Mouse (Mus musculus) kidney, adult 2 months (tissue): ENCODE results near the gene Psg17. TPM values are rescaled to one million over a fixed set of nuclear protein-coding genes. Genes with fewer than 3 reads are reported as not detected.
"Not testable (repeated sequence)": the region's sequence is repeated elsewhere in the genome, so short reads cannot be mapped to it uniquely, and the experiment has no call there.

ENCODE experiments used
- DNase-seq: peaks from one replicate; pipeline ENCODE4 v3.0.0; 2021
- H3K27ac ChIP-seq: fragments of 200-500 bp; 2 replicates; pipeline ENCODE4 v1.5.1; 2012; ENCODE audit warnings: low read depth, low read length, control low read depth, inconsistent platforms; ENCODE audit not compliant: insufficient read depth
- H3K27me3 ChIP-seq: fragments of 200-500 bp; replicated peaks from 2 replicates; pipeline ENCODE4 v1.6.1; 2012; ENCODE audit warnings: mild to moderate bottlenecking, moderate library complexity, low read length, inconsistent platforms; ENCODE audit not compliant: control insufficient read depth, insufficient read depth
- H3K36me3 ChIP-seq: fragments of 200-500 bp; 2 replicates; pipeline ENCODE4 v1.6.1; 2012; ENCODE audit warnings: mild to moderate bottlenecking, moderate library complexity, low read length, inconsistent platforms; ENCODE audit not compliant: control insufficient read depth, insufficient read depth
- H3K4me1 ChIP-seq: fragments of 200-500 bp; 2 replicates; pipeline ENCODE4 v1.6.1; 2011; ENCODE audit warnings: low read length; ENCODE audit not compliant: control insufficient read depth, insufficient read depth
- H3K4me3 ChIP-seq: fragments of 200-500 bp; 2 replicates; pipeline ENCODE4 v1.5.1; 2011; ENCODE audit warnings: mild to moderate bottlenecking, low read depth, low read length, control low read depth; ENCODE audit not compliant: insufficient read depth
- CTCF ChIP-seq: fragments of 200-500 bp; conservative IDR thresholded peaks from 2 replicates; pipeline ENCODE4 v1.5.1; 2011; ENCODE audit warnings: low read depth, mild to moderate bottlenecking, control low read depth, low read length, moderate library complexity, mixed read lengths; ENCODE audit not compliant: insufficient read depth, insufficient read length
- POLR2A ChIP-seq: fragments of 200-500 bp; IDR thresholded peaks from one replicate; pipeline ENCODE4 v1.6.1; 2011; ENCODE audit warnings: low read depth, low read length, control low read depth
- WGBS: fragments of 180-500 bp; shearing (Covaris S2); methylation state at CpG from one replicate; pipeline ENCODE4 v1.1.7; 2018; 5-methylcytosine and 5-hydroxymethylcytosine counted together
- polyA plus RNA-seq: library from polyadenylated mRNA; depleted of rRNA; stranded (reverse); fragments of >200 nt; gene quantifications from 2 replicates; pipeline ENCODE4 v1.2.3, GENCODE M21; 2012; rRNA removed

Psg17 gene
- 0.03 and 0.04 TPM in 2 replicates for polyA plus RNA-seq

- no peak within 1 kb of the TSS for H3K27ac ChIP-seq
- TF ChIP-seq POLR2A (no peak), CTCF (no peak)
- no peaks in the 10 kb centered on the region for H3K4me1 ChIP-seq
- WGBS = 80% methylated on average over 3 of the region's 3 CpGs
- no peaks in the 10 kb centered on the region for H3K36me3 ChIP-seq
- DNase-seq = no peak
- H3K4me3 ChIP-seq = no peak within 1 kb of the TSS
- no peaks in the 10 kb centered on the region for H3K27me3 ChIP-seq
Measured at GRCm38 (mm10) chr7:18821507-18821906, at the start of gene Psg17. Gene Psg17, minus strand, starts transcription at chr7:18821607.

- H3K27ac ChIP-seq, H3K4me3 ChIP-seq, H3K27me3 ChIP-seq, H3K36me3 ChIP-seq, H3K4me1 ChIP-seq, DNase-seq: not testable (repeated sequence)
- WGBS = 82% methylated on average over 1 of the region's 8 CpGs
Measured at GRCm38 (mm10) chr7:18871031-18871430, 49.6 kb upstream of the Psg17 start, which contains the start of gene Pglyrp1. Gene Pglyrp1, plus strand, starts transcription at chr7:18871331.

GRCm38 (mm10) chr7:18868491-18868890 lies 47.1 kb upstream of the Psg17 start:
- Histone ChIP-seq H3K36me3 (no peaks in the 10 kb centered on the region), H3K27ac (no peak overlapping the region), H3K4me3 (no peak overlapping the region), H3K27me3 (no peaks in the 10 kb centered on the region), H3K4me1 (no peaks in the 10 kb centered on the region)
- TF ChIP-seq POLR2A = no peak
- TF ChIP-seq CTCF = no peak
- 86% methylated on average over 2 of the region's 2 CpGs for WGBS
- DNase-seq = no peak

GRCm38 (mm10) chr7:18862801-18863200 lies 41.4 kb upstream of the Psg17 start:
- TF ChIP-seq CTCF = no peak
- TF ChIP-seq POLR2A = no peak
- no peak for DNase-seq
- WGBS = 79% methylated on average over 6 of the region's 6 CpGs

GRCm38 (mm10) chr7:18858310-18858916 lies 37.0 kb upstream of the Psg17 start:
- no peaks in the 10 kb centered on the region for H3K4me1 ChIP-seq
- DNase-seq = peak; percentile 66
- H3K36me3 ChIP-seq = no peaks in the 10 kb centered on the region
- no peak overlapping the region; the same call in 1 of the 2 replicates for H3K27ac ChIP-seq
- WGBS = 77% methylated on average over 5 of the region's 5 CpGs
- TF ChIP-seq POLR2A (no peak), CTCF (no peak)
- H3K27me3 ChIP-seq = no peaks in the 10 kb centered on the region
- no peak overlapping the region for H3K4me3 ChIP-seq

More at GRCm38 (mm10) chr7:18862801-18863200, 41.4 kb upstream of the Psg17 start:
- Histone ChIP-seq H3K36me3 (no peaks in the 10 kb centered on the region), H3K27me3 (no peaks in the 10 kb centered on the region), H3K27ac (no peak overlapping the region), H3K4me3 (no peak overlapping the region), H3K4me1 (no peaks in the 10 kb centered on the region)

- 64% methylated on average over 1 of the region's 1 CpGs for WGBS
- Histone ChIP-seq H3K36me3 (no peaks in the 10 kb centered on the region), H3K4me3 (no peak overlapping the region), H3K27ac (no peak overlapping the region), H3K4me1 (no peaks in the 10 kb centered on the region), H3K27me3 (no peaks in the 10 kb centered on the region)
- no peak for DNase-seq
- TF ChIP-seq POLR2A = no peak
- no peak for TF ChIP-seq CTCF
Measured at GRCm38 (mm10) chr7:18848395-18848794, 27.0 kb upstream of the Psg17 start.

GRCm38 (mm10) chr7:18844811-18845210 lies 23.4 kb upstream of the Psg17 start:
- H3K4me1 ChIP-seq = no peaks in the 10 kb centered on the region
- no peaks in the 10 kb centered on the region for H3K27me3 ChIP-seq
- 22% methylated on average over 5 of the region's 5 CpGs for WGBS
- DNase-seq = no peak
- no peak overlapping the region for H3K27ac ChIP-seq
- TF ChIP-seq POLR2A (no peak), CTCF (no peak)
- H3K36me3 ChIP-seq = no peaks in the 10 kb centered on the region
- no peak overlapping the region for H3K4me3 ChIP-seq

GRCm38 (mm10) chr7:18841174-18841567 lies 19.8 kb upstream of the Psg17 start:
- TF ChIP-seq CTCF = no peak
- no peak for TF ChIP-seq POLR2A
- WGBS = 59% methylated on average over 1 of the region's 1 CpGs
- no peaks in the 10 kb centered on the region for H3K36me3 ChIP-seq
- H3K27me3 ChIP-seq = no peaks in the 10 kb centered on the region
- no peaks in the 10 kb centered on the region for H3K4me1 ChIP-seq
- DNase-seq = no peak
- peak overlapping the region; percentile 54; the same call in 1 of the 2 replicates for H3K4me3 ChIP-seq
- H3K27ac ChIP-seq = no peak overlapping the region
